Mouse (Mus musculus): ENCODE data around the gene F10. TPM values are rescaled to one million over a fixed set of nuclear protein-coding genes. Genes with fewer than 3 reads are reported as not detected.
A peak's percentile ranks its signal among the peaks of the same experiment; 100 is the strongest.
"Not testable (repeated sequence)": the region's sequence is repeated elsewhere in the genome, so short reads cannot be mapped to it uniquely, and the experiment has no call there.

Gene F10
- polyA plus RNA-seq, 1 experiment = 0.37 TPM

DNA sequence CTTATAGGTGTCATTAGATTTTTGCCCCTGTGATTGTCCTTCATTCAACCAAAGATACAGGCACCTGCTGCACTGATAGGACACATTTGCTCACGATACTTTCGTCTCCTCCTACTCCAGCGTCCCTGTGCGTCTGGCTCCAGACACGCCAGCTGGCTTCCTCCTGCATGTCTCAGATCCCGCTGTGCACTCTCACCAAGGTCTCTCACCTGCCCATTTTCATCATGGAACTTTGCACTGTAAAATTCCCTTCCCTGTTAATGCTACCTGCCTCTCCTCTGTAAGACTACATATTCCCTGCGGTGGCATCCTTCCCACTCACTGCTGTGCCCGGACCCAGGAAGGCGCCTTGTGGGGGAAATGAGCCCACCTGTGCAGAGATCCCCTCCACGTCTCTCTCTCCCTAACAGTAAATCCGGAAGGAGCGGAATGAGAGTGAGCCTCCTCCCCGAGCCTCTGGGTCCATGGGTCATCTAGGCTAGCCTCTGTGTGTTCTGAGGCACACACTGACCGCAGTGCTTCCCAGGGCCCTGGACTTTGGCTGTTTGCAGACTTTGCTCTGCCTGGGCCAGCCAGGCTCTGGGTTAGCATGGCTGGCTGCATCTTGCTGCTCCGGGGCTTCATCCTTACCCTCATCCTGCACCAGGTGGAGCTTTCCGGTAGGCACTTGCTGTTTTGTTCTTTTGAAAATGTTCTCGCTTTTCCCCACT is 23.5 kb downstream of the F10 start, which contains the start of gene Proz:
Gene Proz (plus strand): TSS at position 474 of the 710 bp plus-strand sequence.
- no peak for DNase-seq (ENCODE audit: low read depth)
- TF ChIP-seq POLR2A (IDR thresholded peaks at IDR 0.05; ENCODE audit: borderline replicate concordance, extremely low read depth, insufficient read depth, insufficient read length, poor library complexity, severe bottlenecking) (no peak), CTCF (IDR thresholded peaks at IDR 0.05; ENCODE audit: borderline replicate concordance, extremely low read depth, insufficient read depth, insufficient read length) (no peak)

DNA sequence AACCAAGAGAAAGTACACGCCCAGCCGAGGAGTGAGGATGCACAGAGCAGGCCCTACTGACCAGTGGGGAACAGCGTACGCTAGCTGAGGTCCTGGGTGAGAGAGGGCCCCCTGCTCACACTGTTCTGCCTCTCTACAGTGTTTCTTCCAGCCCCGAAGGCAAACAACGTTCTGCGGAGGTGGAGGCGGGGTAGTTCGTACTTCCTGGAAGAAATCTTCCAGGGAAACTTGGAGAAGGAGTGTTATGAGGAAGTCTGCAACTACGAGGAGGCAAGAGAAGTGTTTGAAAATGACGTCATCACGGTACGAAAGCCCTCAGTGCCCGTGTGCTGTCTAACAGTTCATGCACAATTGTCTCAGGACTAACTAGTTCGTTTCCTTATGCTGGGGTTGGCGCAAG is 26.0 kb downstream of the F10 start:
- no peak for DNase-seq (ENCODE audit: low read depth)
- TF ChIP-seq POLR2A (IDR thresholded peaks at IDR 0.05; ENCODE audit: borderline replicate concordance, extremely low read depth, insufficient read depth, insufficient read length, poor library complexity, severe bottlenecking) (no peak), CTCF (IDR thresholded peaks at IDR 0.05; ENCODE audit: borderline replicate concordance, extremely low read depth, insufficient read depth, insufficient read length) (no peak)

DNA sequence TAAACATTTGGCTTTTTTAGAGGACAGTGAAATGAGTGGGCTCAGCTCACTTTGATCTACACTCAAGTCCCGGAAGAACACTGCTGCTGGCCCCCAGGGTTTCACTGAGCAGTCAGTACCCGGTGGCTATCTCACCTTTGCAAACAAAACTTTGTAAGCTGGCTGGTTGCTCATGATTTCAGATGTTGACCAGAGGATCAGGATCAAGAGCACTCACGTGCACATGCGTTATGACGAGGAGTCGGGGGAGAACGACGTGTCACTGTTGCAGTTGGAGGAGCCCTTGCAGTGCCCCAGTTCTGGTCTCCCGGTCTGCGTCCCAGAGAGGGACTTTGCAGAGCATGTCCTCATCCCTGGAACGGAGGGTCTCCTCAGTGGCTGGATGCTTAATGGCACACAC is 36.1 kb downstream of the F10 start:
- no peak for DNase-seq (ENCODE audit: low read depth)
- no peak for TF ChIP-seq CTCF (IDR thresholded peaks at IDR 0.05; ENCODE audit: borderline replicate concordance, extremely low read depth, insufficient read depth, insufficient read length)
- no peak for TF ChIP-seq POLR2A (IDR thresholded peaks at IDR 0.05; ENCODE audit: borderline replicate concordance, extremely low read depth, insufficient read depth, insufficient read length, poor library complexity, severe bottlenecking)

DNA sequence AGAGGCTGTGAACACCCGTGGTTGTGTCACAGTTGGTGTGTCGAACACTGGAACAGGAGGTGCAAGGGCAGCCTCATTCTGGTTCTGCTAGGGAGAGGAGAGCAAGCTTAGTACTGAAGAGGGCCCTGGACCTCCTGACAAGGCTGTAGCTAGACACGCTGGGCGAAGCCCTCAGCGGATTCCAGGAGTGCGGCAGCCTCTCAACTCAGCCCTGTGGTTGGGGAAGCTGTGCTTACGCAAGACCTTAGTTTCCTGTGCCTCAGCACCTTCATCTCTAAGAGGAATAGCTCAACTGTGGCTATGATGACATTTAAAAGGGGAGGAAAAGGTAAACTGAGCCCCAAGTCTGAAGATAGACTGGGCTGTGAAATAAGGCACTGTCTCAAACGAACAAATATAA is 37.9 kb downstream of the F10 start:
- no peak for DNase-seq (ENCODE audit: low read depth)
- TF ChIP-seq POLR2A (IDR thresholded peaks at IDR 0.05; ENCODE audit: borderline replicate concordance, extremely low read depth, insufficient read depth, insufficient read length, poor library complexity, severe bottlenecking) (no peak), CTCF (IDR thresholded peaks at IDR 0.05; ENCODE audit: borderline replicate concordance, extremely low read depth, insufficient read depth, insufficient read length) (no peak)

DNA sequence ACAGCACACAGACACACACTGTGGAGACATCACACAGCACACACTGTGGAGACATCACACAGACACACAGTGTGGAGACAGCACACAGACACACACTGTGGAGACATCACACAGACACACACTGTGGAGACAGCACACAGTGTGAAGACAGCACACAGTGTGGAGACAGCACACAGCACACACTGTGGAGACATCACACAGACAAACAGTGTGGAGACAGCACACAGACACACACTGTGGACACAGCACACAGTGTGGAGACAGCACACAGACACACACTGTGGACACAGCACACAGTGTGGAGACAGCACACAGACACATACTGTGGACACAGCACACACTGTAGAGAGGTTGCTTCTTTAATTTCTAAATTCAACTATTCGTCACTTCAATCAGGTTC is 38.5 kb downstream of the F10 start:
- DNase-seq (ENCODE audit: low read depth) = not testable (repeated sequence)

DNA sequence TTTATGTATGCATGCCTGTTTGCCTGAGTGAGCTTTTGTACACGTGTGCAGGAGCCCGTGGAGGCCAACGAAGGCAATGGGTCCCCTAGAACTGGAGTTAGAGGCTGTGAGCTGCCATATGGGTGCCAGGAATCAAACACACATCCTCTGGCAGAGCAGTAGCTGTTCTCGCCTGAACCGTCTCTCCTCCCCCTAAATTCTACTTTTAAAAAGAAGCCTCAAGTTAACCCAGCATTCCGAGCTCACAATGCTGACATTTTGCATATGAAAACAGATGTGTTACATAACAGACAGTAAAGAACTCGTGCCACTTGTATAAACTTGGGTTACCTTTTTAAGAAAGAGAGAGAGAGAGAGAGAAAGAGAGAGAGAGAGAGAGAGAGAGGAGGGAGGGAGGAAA is 40.4 kb downstream of the F10 start:
- TF ChIP-seq POLR2A (IDR thresholded peaks at IDR 0.05; ENCODE audit: borderline replicate concordance, extremely low read depth, insufficient read depth, insufficient read length, poor library complexity, severe bottlenecking) (no peak), CTCF (IDR thresholded peaks at IDR 0.05; ENCODE audit: borderline replicate concordance, extremely low read depth, insufficient read depth, insufficient read length) (no peak)
- DNase-seq (ENCODE audit: low read depth) = no peak

DNA sequence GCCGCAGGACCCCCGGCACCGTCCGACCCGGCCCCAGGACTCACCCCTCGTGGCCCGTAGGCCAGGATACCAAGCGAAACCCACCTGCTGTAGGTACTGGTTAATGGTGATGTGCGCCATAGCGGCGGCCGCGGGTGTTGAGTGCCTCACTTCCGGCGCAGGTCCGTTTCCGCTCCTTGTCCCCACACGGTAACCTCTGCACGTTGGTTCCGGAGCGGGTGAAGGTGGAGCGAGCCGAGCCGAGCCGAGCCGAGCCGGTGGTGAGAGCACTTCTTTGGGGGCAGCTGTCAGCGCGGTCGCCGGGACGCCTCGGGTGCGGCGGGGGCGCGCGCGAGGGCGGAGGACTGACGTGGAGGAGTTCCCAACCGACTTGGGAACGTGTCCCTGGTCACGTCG is 67.6 kb downstream of the F10 start:
- peak; percentile 97 for DNase-seq (ENCODE audit: low read depth)
- TF ChIP-seq CTCF (IDR thresholded peaks at IDR 0.05; ENCODE audit: borderline replicate concordance, extremely low read depth, insufficient read depth, insufficient read length) (no peak), POLR2A (IDR thresholded peaks at IDR 0.05; ENCODE audit: borderline replicate concordance, extremely low read depth, insufficient read depth, insufficient read length, poor library complexity, severe bottlenecking) (0 out of 2 replicates have a peak, but pooled peaks have one; percentile 25)

DNA sequence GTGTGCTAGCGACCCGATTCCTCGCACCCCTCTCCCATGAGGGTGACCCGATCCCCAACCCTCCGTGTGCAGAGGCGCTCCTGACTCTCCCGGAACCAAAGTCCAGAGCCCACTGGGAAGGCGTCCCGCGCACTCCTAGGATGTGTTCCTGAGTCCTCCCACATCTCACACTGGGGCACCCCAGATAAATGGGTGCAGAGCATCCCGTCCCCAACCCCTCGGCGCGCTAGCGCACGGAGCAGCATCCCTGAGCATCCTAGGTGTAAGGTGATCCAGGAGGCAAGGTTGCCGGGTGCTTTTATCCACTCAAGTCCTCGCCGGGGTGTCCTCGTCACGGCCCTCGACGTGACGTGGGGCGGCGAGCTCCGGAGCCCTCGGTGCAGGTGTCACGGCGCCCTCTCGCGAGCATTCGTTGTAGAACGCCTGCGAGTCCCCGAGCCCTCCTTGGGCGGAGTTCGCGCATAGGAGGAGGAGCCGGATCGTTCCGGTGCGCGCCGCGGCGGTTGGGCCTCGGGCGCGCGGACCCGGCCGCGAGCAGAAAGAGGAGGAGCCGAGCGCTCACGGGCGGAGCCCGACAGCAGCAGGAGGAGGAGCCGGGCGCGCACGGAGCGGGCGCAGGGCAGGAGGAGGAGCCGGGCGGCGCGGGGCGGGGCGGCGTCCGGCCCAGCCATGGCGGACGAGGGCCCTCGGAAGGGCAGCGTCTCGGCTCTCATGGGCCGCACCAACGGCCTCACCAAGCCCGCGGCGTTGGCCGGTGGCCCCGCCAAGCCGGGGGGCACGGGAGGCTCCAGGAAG is 68.2 kb downstream of the F10 start, which contains the start of the genes Pcid2 and Cul4a:
Gene Pcid2 (minus strand): TSS at position 373 of the 795 bp plus-strand sequence.
Gene Cul4a (plus strand): TSS at position 535 of the 795 bp plus-strand sequence.
- peak; percentile 99 for DNase-seq (ENCODE audit: low read depth)
- TF ChIP-seq CTCF (IDR thresholded peaks at IDR 0.05; ENCODE audit: borderline replicate concordance, extremely low read depth, insufficient read depth, insufficient read length) (peak; percentile 48), POLR2A (IDR thresholded peaks at IDR 0.05; ENCODE audit: borderline replicate concordance, extremely low read depth, insufficient read depth, insufficient read length, poor library complexity, severe bottlenecking) (peak; percentile 100)

DNA sequence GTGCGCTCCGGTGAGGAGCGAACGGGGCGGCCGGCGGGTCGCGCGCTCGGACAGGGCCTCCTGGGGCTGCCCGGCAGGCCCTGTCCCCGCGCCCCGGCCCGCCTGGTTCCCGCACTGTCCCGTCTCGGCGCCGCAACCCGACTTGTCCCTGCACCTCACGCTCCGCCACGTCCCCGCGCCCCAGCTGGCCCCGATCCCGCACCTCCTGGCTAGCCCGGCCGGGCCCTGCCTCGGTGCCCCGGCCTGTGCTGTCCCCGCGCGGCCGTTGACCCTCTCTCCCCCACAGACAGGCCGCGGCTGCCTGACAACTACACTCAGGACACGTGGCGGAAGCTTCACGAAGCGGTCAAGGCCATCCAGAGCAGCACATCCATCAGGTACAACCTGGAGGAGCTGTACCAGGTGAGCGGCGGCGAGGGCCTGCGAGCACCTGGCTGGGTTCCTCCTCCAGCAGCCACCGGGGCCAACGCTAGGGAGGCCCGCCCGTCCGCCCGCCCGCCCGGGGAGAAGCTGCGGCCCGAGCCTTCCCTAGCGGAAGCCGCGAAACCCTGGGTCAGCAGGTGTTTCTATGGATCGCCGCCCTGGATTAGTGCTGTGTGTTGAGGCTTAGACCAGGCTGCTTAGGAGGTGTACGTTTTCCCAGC is 68.9 kb downstream of the F10 start:
- peak; percentile 45 for DNase-seq (ENCODE audit: low read depth)
- no peak for TF ChIP-seq CTCF (IDR thresholded peaks at IDR 0.05; ENCODE audit: borderline replicate concordance, extremely low read depth, insufficient read depth, insufficient read length)
- TF ChIP-seq POLR2A (IDR thresholded peaks at IDR 0.05; ENCODE audit: borderline replicate concordance, extremely low read depth, insufficient read depth, insufficient read length, poor library complexity, severe bottlenecking) = no peak

Other genes with a start within 250 kb of the F10 start
- 114 and 189 TPM in 2 replicates for gene Mcf2l, start 163.5 kb upstream of the F10 start, polyA plus RNA-seq (2012; rRNA removed)
- 0.33 and 0.40 TPM in 2 replicates for gene F7, start 11.3 kb upstream of the F10 start, polyA plus RNA-seq (2012; rRNA removed)
- 0.12 and 0.15 TPM in 2 replicates for gene Proz, start 23.6 kb downstream of the F10 start, polyA plus RNA-seq (2012; rRNA removed)
- 38.5 and 40.5 TPM in 2 replicates for gene Pcid2, start 68.2 kb downstream of the F10 start, polyA plus RNA-seq (2012; rRNA removed)
- gene Cul4a, start 68.3 kb downstream of the F10 start, polyA plus RNA-seq (2012; rRNA removed) = 60.6 and 67.6 TPM in 2 replicates
- 247 and 265 TPM in 2 replicates for gene Lamp1, start 121.9 kb downstream of the F10 start, polyA plus RNA-seq (2012; rRNA removed)
- 14.4 and 16.6 TPM in 2 replicates for gene Grtp1, start 163.3 kb downstream of the F10 start, polyA plus RNA-seq (2012; rRNA removed)
- 0.14 and 0.29 TPM in 2 replicates for gene Adprhl1, start 216.9 kb downstream of the F10 start, polyA plus RNA-seq (2012; rRNA removed)